Mouse (Mus musculus) small intestine, adult 2 months (tissue): Measurements from ENCODE around the gene Gm12845.

Experiments
- CTCF ChIP-seq: fragments of 200-500 bp; IDR thresholded peaks from 2 replicates; pipeline ENCODE4 v1.5.1; 2012; ENCODE audit warnings: low read depth, mild to moderate bottlenecking, control low read depth, inconsistent platforms, low read length, moderate library complexity, mixed read lengths; ENCODE audit not compliant: insufficient replicate concordance, insufficient read length; ENCODE audit errors: extremely low read depth
- POLR2A ChIP-seq: fragments of 200-500 bp; IDR thresholded peaks from 2 replicates; pipeline ENCODE4 v1.6.1; 2012; ENCODE audit warnings: low read depth, mild to moderate bottlenecking, control low read depth, inconsistent platforms, low read length, moderate library complexity

- no peak for TF ChIP-seq POLR2A
- TF ChIP-seq CTCF = no peak
These were observed 37.9 kb upstream of the Gm12845 start for GRCm38 (mm10) chr4:117686354-117686753.
